ENCODE assay signal across 7 mouse cellular contexts in genomic region chrX:168639556-168640356, GRCm38 (mm10). TPM values are rescaled to one million over a fixed set of nuclear protein-coding genes. Genes with fewer than 3 reads are reported as not detected.
DNase-seq lines count a peak whose midpoint lies in the region; ATAC-seq lines count a peak whose summit lies in the region.

No protein-coding gene starts in this region.

- no peaks in the 10 kb centered on the region for H3K9me3 ChIP-seq in embryonic facial prominence, embryonic 10.5 days
- no peaks in the 10 kb centered on the region for H3K9me3 ChIP-seq in limb, embryonic 10.5 days (replicated peaks)
- no peaks in the 10 kb centered on the region for H3K9me3 ChIP-seq in midbrain, embryonic 12.5 days

- peak overlapping the region; percentile 42 for H3K4me2 ChIP-seq in midbrain, embryonic 12.5 days (replicated peaks)

- H3K9ac ChIP-seq in midbrain, embryonic 12.5 days (replicated peaks): no peak overlapping the region

- peak; percentile 73; the same call in 1 of the 2 replicates for ATAC-seq in midbrain, embryonic 12.5 days (ENCODE audit: low FRiP score, low read depth)

- DNase-seq in adrenal gland, postnatal 14 days: peak; percentile 84
- peak; percentile 62 for DNase-seq in embryonic facial prominence, embryonic 10.5 days (ENCODE audit: low spot score)
- peak; percentile 96 for DNase-seq in heart, adult 11 months
- DNase-seq in kidney, adult 11 months: peak; percentile 43
- DNase-seq in limb, embryonic 10.5 days (ENCODE audit: low spot score): peak; percentile 51
- peak; percentile 54 for DNase-seq in skeletal muscle tissue, adult 2 months (ENCODE audit: low read depth, low spot score)

- no peaks in the 10 kb centered on the region for H3K4me1 ChIP-seq in embryonic facial prominence, embryonic 10.5 days
- H3K4me1 ChIP-seq in limb, embryonic 10.5 days: no peaks in the 10 kb centered on the region
- H3K4me1 ChIP-seq in midbrain, embryonic 12.5 days: no peaks in the 10 kb centered on the region

- no peak overlapping the region for H3K27ac ChIP-seq in embryonic facial prominence, embryonic 10.5 days (replicated peaks)
- H3K27ac ChIP-seq in limb, embryonic 10.5 days: no peak overlapping the region
- no peak overlapping the region for H3K27ac ChIP-seq in midbrain, embryonic 12.5 days (replicated peaks)

- 21% methylated on average over 11 of the region's 11 CpGs for WGBS in embryonic facial prominence, embryonic 10.5 days
- 22% methylated on average over 11 of the region's 11 CpGs for WGBS in limb, embryonic 10.5 days
- WGBS in midbrain, embryonic 12.5 days: 27% methylated on average over 11 of the region's 11 CpGs

- no peaks in the 10 kb centered on the region for H3K36me3 ChIP-seq in embryonic facial prominence, embryonic 10.5 days (replicated peaks)
- H3K36me3 ChIP-seq in limb, embryonic 10.5 days: no peaks in the 10 kb centered on the region
- no peaks in the 10 kb centered on the region for H3K36me3 ChIP-seq in midbrain, embryonic 12.5 days

- H3K4me3 ChIP-seq in embryonic facial prominence, embryonic 10.5 days: peak overlapping the region; percentile 49
- peak overlapping the region; percentile 43 for H3K4me3 ChIP-seq in limb, embryonic 10.5 days
- H3K4me3 ChIP-seq in midbrain, embryonic 12.5 days: peak overlapping the region; percentile 29

- H3K27me3 ChIP-seq in embryonic facial prominence, embryonic 10.5 days (replicated peaks; ENCODE audit: low read depth, poor library complexity, severe bottlenecking): peaks cover 54% of the 10 kb centered on the region
- peaks cover 65% of the 10 kb centered on the region for H3K27me3 ChIP-seq in limb, embryonic 10.5 days (ENCODE audit: low read depth, poor library complexity, severe bottlenecking)
- peaks cover 10% of the 10 kb centered on the region; the same call in 1 of the 2 replicates for H3K27me3 ChIP-seq in midbrain, embryonic 12.5 days

RNA-seq across cellular contexts. Expression of gene Msl3, which starts 33.9 kb away (rescaled TPM):
- total RNA-seq in adrenal gland, postnatal 14 days (2021): 43.0 and 47.1 TPM in 2 replicates
- 28.5 and 29.0 TPM in 2 replicates for polyA plus RNA-seq in embryonic facial prominence, embryonic 10.5 days (2016; fragmentation: Nextera tagmentation; extraction: Ambion mirVana)
- 26.9 and 29.4 TPM in 2 replicates for polyA plus RNA-seq in limb, embryonic 10.5 days (2016; fragmentation: Nextera tagmentation; extraction: Ambion mirVana)
- 27.3 and 28.2 TPM in 2 replicates for polyA plus RNA-seq in midbrain, embryonic 12.5 days (2016; fragmentation: Nextera tagmentation; extraction: Ambion mirVana)

Comparison
In these comparisons a context has a peak if more than half of its experiments do, and no peak if none do; other contexts are left out.
1. DNase-seq: peak in every context shown above with its lines; median percentile 96 in heart, adult 11 months; 84 in adrenal gland, postnatal 14 days; 62 in embryonic facial prominence, embryonic 10.5 days; 54 in skeletal muscle tissue, adult 2 months; 51 in limb, embryonic 10.5 days; 43 in kidney, adult 11 months.